Mouse (Mus musculus): ENCODE measurements around the gene Tcf3. TPM values are rescaled to one million over a fixed set of nuclear protein-coding genes. Genes with fewer than 3 reads are reported as not detected.
A peak's percentile ranks its signal among the peaks of the same experiment; 100 is the strongest.

The Tcf3 gene
- polyA plus RNA-seq, 1 experiment from 2014 or later = 183 TPM

GRCm38 (mm10) chr10:80421651-80422472 lies 11.6 kb downstream of the Tcf3 start:
- 86% methylated on average over 9 of the region's 9 CpGs for WGBS
- H3K27me3 ChIP-seq = no peaks in the 10 kb centered on the region
- no peak for ATAC-seq (ENCODE audit: insufficient number of reproducible peaks, insufficient read depth, low FRiP score, low TSS enrichment, low read depth)
- no peak overlapping the region for H3K4me2 ChIP-seq
- peaks cover 12% of the 10 kb centered on the region; the same call in 1 of the 2 replicates for H3K4me1 ChIP-seq
- no peak overlapping the region for H3K4me3 ChIP-seq
- H3K9ac ChIP-seq = no peak overlapping the region; the same call in 1 of the 2 replicates
- H3K27ac ChIP-seq = no peak overlapping the region
- peaks cover 99% of the 10 kb centered on the region for H3K36me3 ChIP-seq
- H3K9me3 ChIP-seq = no peaks in the 10 kb centered on the region

GRCm38 (mm10) chr10:80421208-80421607 lies 12.2 kb downstream of the Tcf3 start:
- Histone ChIP-seq H3K27ac (no peak overlapping the region), H3K9ac (no peak overlapping the region), H3K4me3 (no peak overlapping the region), H3K4me2 (no peak overlapping the region), H3K4me1 (peaks cover 12% of the 10 kb centered on the region; the same call in 1 of the 2 replicates), H3K36me3 (peaks cover 99% of the 10 kb centered on the region), H3K27me3 (no peaks in the 10 kb centered on the region), H3K9me3 (no peaks in the 10 kb centered on the region)
- no peak for ATAC-seq (ENCODE audit: insufficient number of reproducible peaks, insufficient read depth, low FRiP score, low TSS enrichment, low read depth)
- WGBS = 93% methylated on average over 8 of the region's 8 CpGs

GRCm38 (mm10) chr10:80420729-80421128 lies 12.7 kb downstream of the Tcf3 start:
- no peak for ATAC-seq (ENCODE audit: insufficient number of reproducible peaks, insufficient read depth, low FRiP score, low TSS enrichment, low read depth)
- Histone ChIP-seq H3K4me3 (no peak overlapping the region), H3K27ac (no peak overlapping the region), H3K4me2 (no peak overlapping the region), H3K9ac (no peak overlapping the region), H3K4me1 (peaks cover 12% of the 10 kb centered on the region; the same call in 1 of the 2 replicates), H3K9me3 (no peaks in the 10 kb centered on the region), H3K36me3 (peaks cover 99% of the 10 kb centered on the region), H3K27me3 (no peaks in the 10 kb centered on the region)
- WGBS = 93% methylated on average over 10 of the region's 10 CpGs

- Histone ChIP-seq H3K4me1 (peaks cover 12% of the 10 kb centered on the region; the same call in 1 of the 2 replicates), H3K36me3 (peaks cover 99% of the 10 kb centered on the region), H3K9me3 (no peaks in the 10 kb centered on the region), H3K4me2 (no peak overlapping the region), H3K4me3 (no peak overlapping the region), H3K27ac (no peak overlapping the region), H3K27me3 (no peaks in the 10 kb centered on the region), H3K9ac (no peak overlapping the region)
- 84% methylated on average over 8 of the region's 8 CpGs for WGBS
- no peak for ATAC-seq (ENCODE audit: insufficient number of reproducible peaks, insufficient read depth, low FRiP score, low TSS enrichment, low read depth)
These were observed 14.0 kb downstream of the Tcf3 start for GRCm38 (mm10) chr10:80419419-80419818.

- peaks cover 99% of the 10 kb centered on the region for H3K36me3 ChIP-seq
- no peak overlapping the region for H3K27ac ChIP-seq
- no peaks in the 10 kb centered on the region for H3K27me3 ChIP-seq
- 72% methylated on average over 3 of the region's 3 CpGs for WGBS
- no peaks in the 10 kb centered on the region for H3K9me3 ChIP-seq
- H3K4me2 ChIP-seq = no peak overlapping the region
- no peak overlapping the region for H3K4me3 ChIP-seq
- peak overlapping the region; percentile 11; the same call in 1 of the 2 replicates for H3K9ac ChIP-seq
- ATAC-seq (ENCODE audit: insufficient number of reproducible peaks, insufficient read depth, low FRiP score, low TSS enrichment, low read depth) = no peak
- peaks cover 12% of the 10 kb centered on the region; the same call in 1 of the 2 replicates for H3K4me1 ChIP-seq
These were observed 15.1 kb downstream of the Tcf3 start for GRCm38 (mm10) chr10:80418311-80418710.

- Histone ChIP-seq H3K4me3 (no peak overlapping the region), H3K4me2 (no peak overlapping the region), H3K36me3 (peaks cover 99% of the 10 kb centered on the region), H3K9ac (no peak overlapping the region), H3K4me1 (peaks cover 12% of the 10 kb centered on the region; the same call in 1 of the 2 replicates), H3K9me3 (no peaks in the 10 kb centered on the region), H3K27me3 (no peaks in the 10 kb centered on the region), H3K27ac (no peak overlapping the region)
- 96% methylated on average over 1 of the region's 1 CpGs for WGBS
- ATAC-seq (ENCODE audit: insufficient number of reproducible peaks, insufficient read depth, low FRiP score, low TSS enrichment, low read depth) = no peak
These were observed 15.6 kb downstream of the Tcf3 start for GRCm38 (mm10) chr10:80417841-80418240.

- H3K27me3 ChIP-seq = no peaks in the 10 kb centered on the region
- ATAC-seq (ENCODE audit: insufficient number of reproducible peaks, insufficient read depth, low FRiP score, low TSS enrichment, low read depth) = no peak
- peaks cover 100% of the 10 kb centered on the region for H3K36me3 ChIP-seq
- no peak overlapping the region for H3K27ac ChIP-seq
- H3K4me3 ChIP-seq = no peak overlapping the region
- H3K9me3 ChIP-seq = no peaks in the 10 kb centered on the region
- H3K4me2 ChIP-seq = no peak overlapping the region
- WGBS = 83% methylated on average over 10 of the region's 10 CpGs
- no peak overlapping the region for H3K9ac ChIP-seq
- H3K4me1 ChIP-seq = peaks cover 12% of the 10 kb centered on the region; the same call in 1 of the 2 replicates
These were observed 16.1 kb downstream of the Tcf3 start for GRCm38 (mm10) chr10:80417371-80417770.

- H3K27me3 ChIP-seq = no peaks in the 10 kb centered on the region
- H3K4me2 ChIP-seq = no peak overlapping the region
- WGBS = 93% methylated on average over 7 of the region's 7 CpGs
- H3K9ac ChIP-seq = no peak overlapping the region
- no peaks in the 10 kb centered on the region for H3K9me3 ChIP-seq
- ATAC-seq (ENCODE audit: insufficient number of reproducible peaks, insufficient read depth, low FRiP score, low TSS enrichment, low read depth) = no peak
- peaks cover 16% of the 10 kb centered on the region; the same call in 1 of the 2 replicates for H3K4me1 ChIP-seq
- no peak overlapping the region for H3K27ac ChIP-seq
- no peak overlapping the region for H3K4me3 ChIP-seq
- peaks cover 100% of the 10 kb centered on the region for H3K36me3 ChIP-seq
These were observed 17.9 kb downstream of the Tcf3 start for GRCm38 (mm10) chr10:80415566-80415965.

- H3K27ac ChIP-seq = no peak overlapping the region
- H3K4me2 ChIP-seq = no peak overlapping the region
- no peaks in the 10 kb centered on the region for H3K27me3 ChIP-seq
- WGBS = 86% methylated on average over 44 of the region's 44 CpGs
- H3K9me3 ChIP-seq = no peaks in the 10 kb centered on the region
- H3K4me3 ChIP-seq = no peak overlapping the region
- H3K36me3 ChIP-seq = peaks cover 96% of the 10 kb centered on the region
- ATAC-seq (ENCODE audit: insufficient number of reproducible peaks, insufficient read depth, low FRiP score, low TSS enrichment, low read depth) = no peak
- H3K9ac ChIP-seq = no peak overlapping the region
- H3K4me1 ChIP-seq = peaks cover 8% of the 10 kb centered on the region
These were observed 20.5 kb downstream of the Tcf3 start for GRCm38 (mm10) chr10:80412656-80413541.

GRCm38 (mm10) chr10:80407924-80408323 lies 25.5 kb downstream of the Tcf3 start:
- ATAC-seq (ENCODE audit: insufficient number of reproducible peaks, insufficient read depth, low FRiP score, low TSS enrichment, low read depth) = no peak
- Histone ChIP-seq H3K27me3 (no peaks in the 10 kb centered on the region), H3K4me1 (peaks cover 33% of the 10 kb centered on the region), H3K36me3 (peaks cover 66% of the 10 kb centered on the region), H3K9ac (peak overlapping the region; percentile 94; the same call in 1 of the 2 replicates), H3K27ac (no peak overlapping the region), H3K4me2 (peak overlapping the region; percentile 94; the same call in 1 of the 2 replicates), H3K9me3 (no peaks in the 10 kb centered on the region), H3K4me3 (no peak overlapping the region)
- WGBS = 43% methylated on average over 4 of the region's 4 CpGs

- Histone ChIP-seq H3K4me2 (peak within 1 kb of the TSS; percentile 94), H3K4me1 (peaks cover 33% of the 10 kb centered on the region), H3K27me3 (no peaks in the 10 kb centered on the region), H3K9me3 (no peaks in the 10 kb centered on the region), H3K36me3 (peaks cover 66% of the 10 kb centered on the region), H3K9ac (peak within 1 kb of the TSS; percentile 94), H3K4me3 (peak within 1 kb of the TSS; percentile 95), H3K27ac (peak within 1 kb of the TSS; percentile 86)
- WGBS = 1% methylated on average over 27 of the region's 27 CpGs
- peak; percentile 61 for ATAC-seq (ENCODE audit: insufficient number of reproducible peaks, insufficient read depth, low FRiP score, low TSS enrichment, low read depth)
These were observed 26.6 kb downstream of the Tcf3 start, which contains the start of gene Uqcr11 for GRCm38 (mm10) chr10:80406684-80407501. Uqcr11 (minus strand) TSS chr10:80406830.

Data from embryonic facial prominence, embryonic 13.5 days (tissue).